Mouse (Mus musculus): ENCODE results near the gene Tldc1.

DNA sequence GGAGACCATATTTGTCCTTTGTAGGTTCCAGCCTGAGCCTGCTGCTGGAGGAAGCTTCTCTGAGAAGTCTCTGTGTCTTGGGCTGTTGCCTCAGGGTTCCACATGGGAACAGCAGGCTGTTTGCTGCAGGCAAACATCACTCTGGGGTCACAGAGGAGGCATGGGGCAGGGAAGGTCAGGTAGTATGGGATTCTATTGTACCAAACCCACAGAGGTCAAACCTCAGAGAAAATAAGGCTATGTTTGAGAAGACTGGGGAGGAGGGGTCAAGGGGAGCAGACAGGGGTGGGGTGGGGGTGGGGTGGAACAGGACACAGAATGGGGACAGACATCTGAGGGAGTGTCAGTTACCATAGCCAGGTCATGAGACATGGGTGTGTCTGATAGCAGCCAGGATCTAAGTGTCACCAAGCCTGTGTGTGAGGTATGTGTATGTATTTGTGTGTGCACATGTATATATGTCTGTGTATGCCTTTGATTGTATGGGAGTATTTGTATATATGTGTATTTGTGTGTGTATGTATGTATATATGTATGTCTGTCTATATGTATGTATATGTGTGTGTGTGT lies 61.4 kb downstream of the Tldc1 start:
- TF ChIP-seq CTCF (IDR thresholded peaks at IDR 0.05; ENCODE audit: low read depth) (no peak), EP300 (optimal IDR thresholded peaks at IDR 0.05) (no peak)
